Mouse (Mus musculus) myocyte (in vitro differentiated cells): Measurements from ENCODE around the gene Hs1bp3.

Source experiments
- CEBPB ChIP-seq: IDR thresholded peaks from 2 replicates; pipeline ENCODE4 v1.6.1; 2011; ENCODE audit warnings: mild to moderate bottlenecking, moderate library complexity; ENCODE audit not compliant: poor library complexity, insufficient read depth, severe bottlenecking
- E2F4 ChIP-seq: IDR thresholded peaks from one replicate; pipeline ENCODE4 v1.6.1; 2011; ENCODE audit warnings: mild to moderate bottlenecking, control low read depth, moderate library complexity; ENCODE audit not compliant: insufficient read depth
- MAX ChIP-seq: IDR thresholded peaks from one replicate; pipeline ENCODE4 v1.6.1; 2011; ENCODE audit warnings: low read depth, mild to moderate bottlenecking, control low read depth
- MYOD1 ChIP-seq, 3 experiments: IDR thresholded peaks; one replicate each; pipeline ENCODE4 v1.6.1; 2011; ENCODE audit warnings: control low read depth in 2 of 3, low read depth in 2 of 3, mild to moderate bottlenecking in 2 of 3, moderate library complexity in 1 of 3; ENCODE audit not compliant: insufficient read length in 2 of 3, control insufficient read depth in 1 of 3
- MYOG ChIP-seq, 3 experiments: IDR thresholded peaks; one replicate each; pipeline ENCODE4 v1.6.1; 2011; ENCODE audit warnings: control low read depth in 2 of 3, low read depth in 2 of 3, mild to moderate bottlenecking in 2 of 3; ENCODE audit not compliant: insufficient read length in 2 of 3, control insufficient read depth in 1 of 3, insufficient read depth in 1 of 3
- POLR2A ChIP-seq: IDR thresholded peaks from one replicate; pipeline ENCODE4 v1.6.1; 2011; ENCODE audit warnings: low read depth, mild to moderate bottlenecking, control low read depth, moderate library complexity; ENCODE audit not compliant: insufficient read length
- POLR2AphosphoS2 ChIP-seq: IDR thresholded peaks from one replicate; pipeline ENCODE4 v1.6.1; 2011; ENCODE audit warnings: low read depth, control low read depth; ENCODE audit not compliant: insufficient read length
- REST ChIP-seq: IDR thresholded peaks from one replicate; pipeline ENCODE4 v1.6.1; 2011; ENCODE audit warnings: mild to moderate bottlenecking, control low read depth, moderate library complexity; ENCODE audit not compliant: insufficient read depth, insufficient read length
- SRF ChIP-seq: IDR thresholded peaks from one replicate; pipeline ENCODE4 v1.6.1; 2011; ENCODE audit warnings: low read depth; ENCODE audit not compliant: control insufficient read depth, insufficient read length
- TCF12 ChIP-seq: IDR thresholded peaks from one replicate; pipeline ENCODE4 v1.6.1; 2011; ENCODE audit warnings: mild to moderate bottlenecking, control low read depth; ENCODE audit not compliant: poor library complexity, insufficient read depth, severe bottlenecking
- TCF3 ChIP-seq: IDR thresholded peaks from one replicate; pipeline ENCODE4 v1.6.1; 2011; ENCODE audit warnings: low read depth, control low read depth; ENCODE audit not compliant: insufficient read length
- USF1 ChIP-seq: IDR thresholded peaks from one replicate; pipeline ENCODE4 v1.6.1; 2011; ENCODE audit warnings: low read depth, mild to moderate bottlenecking, control low read depth, moderate library complexity

DNA sequence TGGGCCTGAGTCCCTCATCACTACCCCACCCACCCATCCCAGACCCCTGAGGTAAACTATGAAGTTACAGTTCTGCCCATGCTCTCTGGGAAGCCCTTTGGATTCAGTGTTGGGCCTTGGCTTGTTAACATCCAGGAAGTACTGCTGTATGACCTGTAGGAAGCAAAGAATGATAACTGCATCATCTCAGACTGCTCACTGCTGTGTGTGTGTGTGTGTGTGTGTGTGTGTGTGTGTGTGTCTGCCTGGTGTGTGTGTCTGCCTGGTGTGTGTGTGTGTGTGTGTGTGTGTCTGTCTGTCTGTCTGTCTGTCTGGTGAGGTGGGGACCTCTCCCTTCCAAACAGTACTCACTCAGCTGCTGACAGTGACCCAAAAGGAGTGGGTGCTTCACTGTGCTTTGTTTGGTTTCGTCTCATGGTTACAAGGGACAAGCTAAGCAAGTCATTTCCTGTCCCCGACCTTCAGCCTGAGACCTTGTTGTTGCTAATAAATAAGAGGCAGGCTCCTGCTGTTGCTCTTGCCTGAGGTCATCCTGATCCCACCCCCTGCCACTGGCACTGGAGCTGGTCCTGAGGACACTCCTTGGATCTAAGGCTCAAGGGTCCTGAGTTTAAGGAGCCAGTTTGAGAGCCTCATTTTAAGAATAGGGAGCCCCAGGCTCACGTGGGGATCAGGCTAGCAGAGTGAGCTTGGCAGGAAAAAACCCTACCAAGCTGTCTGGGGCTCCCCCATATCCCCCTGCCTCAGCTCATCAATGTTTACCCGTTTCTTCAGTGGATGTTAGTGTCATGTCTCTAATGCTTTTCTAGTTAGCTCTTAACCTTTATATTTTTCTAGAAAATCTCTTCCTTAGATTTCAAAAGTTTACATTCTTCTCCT lies 38.0 kb downstream of the Hs1bp3 start:
- no peak for TF ChIP-seq MYOG (IDR thresholded peaks at IDR 0.05; ENCODE audit: control insufficient read depth in 1 of 3, insufficient read depth in 1 of 3, insufficient read length in 2 of 3, low read depth in 2 of 3)
- TF ChIP-seq USF1: no peak
- TF ChIP-seq POLR2A: no peak
- TF ChIP-seq MAX: no peak
- no peak for TF ChIP-seq POLR2AphosphoS2
- TF ChIP-seq CEBPB: no peak
- TF ChIP-seq TCF3: no peak
- no peak for TF ChIP-seq E2F4
- TF ChIP-seq TCF12: no peak
- no peak for TF ChIP-seq MYOD1 (IDR thresholded peaks at IDR 0.05; ENCODE audit: control insufficient read depth in 1 of 3, insufficient read length in 2 of 3, low read depth in 2 of 3)
- no peak for TF ChIP-seq SRF
- no peak for TF ChIP-seq REST
